Mouse (Mus musculus): ENCODE results near the gene Prkaa2. TPM values are rescaled to one million over a fixed set of nuclear protein-coding genes. Genes with fewer than 3 reads are reported as not detected.

Prkaa2 gene
- polyA plus RNA-seq, 1 experiment, result 5.2 TPM

- no peak for DNase-seq
- TF ChIP-seq POLR2A (IDR thresholded peaks at IDR 0.05; ENCODE audit: borderline replicate concordance, extremely low read depth, low read depth, low read length) (no peak), CTCF (IDR thresholded peaks at IDR 0.05; ENCODE audit: insufficient read depth, low read length) (no peak)
- 71% methylated on average over 5 of the region's 5 CpGs for WGBS
- Histone ChIP-seq H3K4me3 (replicated peaks; ENCODE audit: extremely low read depth, low read depth, low read length) (no peak overlapping the region), H3K4me1 (ENCODE audit: control insufficient read depth, insufficient read depth, low read length) (no peaks in the 10 kb centered on the region)
These were observed 123.6 kb downstream of the Prkaa2 start for GRCm38 (mm10) chr4:104985960-104986632.

Other genes with a start within 250 kb of the Prkaa2 start
- not detected in 2 replicates for gene C8a, start 233.5 kb downstream of the Prkaa2 start, polyA plus RNA-seq (2012; rRNA removed)
- gene Fyb2, start 196.4 kb downstream of the Prkaa2 start, polyA plus RNA-seq (2012; rRNA removed), result 0.04 TPM in 1 of 2 replicates, not detected in the other
- gene Plpp3, start 47.5 kb upstream of the Prkaa2 start, polyA plus RNA-seq (2012; rRNA removed), result 170 and 187 TPM in 2 replicates